ENCODE assay signal across 21 mouse cellular contexts in the genomic region with DNA sequence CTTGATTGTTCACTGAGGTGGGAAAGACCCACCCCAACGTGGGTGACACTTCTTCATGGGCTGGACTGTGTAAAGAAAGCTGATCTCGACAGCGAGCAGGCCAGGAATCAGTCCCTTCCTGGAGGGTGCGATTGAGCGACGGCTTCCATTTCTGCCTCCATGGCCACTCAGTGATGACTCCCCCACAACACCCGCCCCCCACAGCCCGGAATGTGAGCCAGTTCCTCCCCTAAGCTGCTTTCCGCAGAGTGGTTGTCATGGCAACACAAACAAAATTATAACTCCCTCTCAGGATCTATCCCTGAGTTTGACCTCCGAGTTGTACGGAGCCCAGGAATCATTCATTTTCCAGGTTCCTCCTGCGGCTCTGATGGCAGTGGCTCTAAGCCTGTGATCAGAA.
DNase-seq lines count a peak whose midpoint lies in the region; TF ChIP-seq lines count a peak whose summit lies in the region.
"Had no signal": no experiment of that assay in that cellular context is flagged by ENCODE, and none has a peak within 500 bp of the region (broad histone marks: within the 10 kb centered on the region; RNA-seq: fewer than 3 reads in every experiment).

No protein-coding gene starts in this region.

- no peak overlapping the region for H3K4me3 ChIP-seq in left cerebral cortex, adult 2 months
- H3K4me3 ChIP-seq: forebrain, embryonic 15.5 days; hindbrain, embryonic 10.5 days; midbrain, embryonic 13.5 days; neural tube, embryonic 12.5 days; stomach, embryonic 15.5 days had no signal

- no peak for TF ChIP-seq CTCF in left cerebral cortex, adult 2 months (IDR thresholded peaks at IDR 0.05)

- peak overlapping the region; percentile 45 for H3K27ac ChIP-seq in left cerebral cortex, adult 2 months
- H3K27ac ChIP-seq: forebrain, embryonic 15.5 days; hindbrain, embryonic 10.5 days; hindbrain, postnatal 0 days; midbrain, embryonic 13.5 days; neural tube, embryonic 12.5 days; stomach, embryonic 15.5 days had no signal

- DNase-seq in embryo, embryonic 10.5 days (ENCODE audit: low spot score), result peak; percentile 19
- DNase-seq in embryo, embryonic 11 days, result no peak
- peak; percentile 36 to 52 for DNase-seq in left cerebral cortex, adult 2 months (ENCODE audit: extremely low spot score in 1 of 2, low spot score in 2 of 2)
- no peak for DNase-seq in left cerebral cortex, adult 8-10 months (ENCODE audit: low spot score in 2 of 2)
- peak; percentile 38 for DNase-seq in right cerebral cortex, postnatal 14 days
- DNase-seq in right cerebral cortex, postnatal 4 days, result no peak
- DNase-seq in spleen, adult 12 weeks (ENCODE audit: low spot score), result no peak
- no peak for DNase-seq in adrenal gland, postnatal 4 days (ENCODE audit: low spot score in 2 of 2)
- DNase-seq: adrenal gland, postnatal 36 days; cerebellum, adult 8-10 months; kidney, postnatal 25 days; left cerebral cortex, postnatal 4 days; liver; lung, postnatal 10 days; thymus, postnatal 14 days had no signal

- intact Hi-C loops in left cerebral cortex, adult 2 months (cut with DNase I), result no loop called here

Comparison
In these comparisons a context has a peak if more than half of its experiments do, and no peak if none do; other contexts are left out.
1. DNase-seq: peak in embryo, embryonic 10.5 days (single experiment), left cerebral cortex, adult 2 months (2 of 2) and right cerebral cortex, postnatal 14 days (single experiment); none in embryo, embryonic 11 days (single experiment), left cerebral cortex, adult 8-10 months (0 of 2), right cerebral cortex, postnatal 4 days (single experiment), spleen, adult 12 weeks (single experiment) and adrenal gland, postnatal 4 days (0 of 2).